ENCODE assay signal across 34 mouse cellular contexts in the genomic region with DNA sequence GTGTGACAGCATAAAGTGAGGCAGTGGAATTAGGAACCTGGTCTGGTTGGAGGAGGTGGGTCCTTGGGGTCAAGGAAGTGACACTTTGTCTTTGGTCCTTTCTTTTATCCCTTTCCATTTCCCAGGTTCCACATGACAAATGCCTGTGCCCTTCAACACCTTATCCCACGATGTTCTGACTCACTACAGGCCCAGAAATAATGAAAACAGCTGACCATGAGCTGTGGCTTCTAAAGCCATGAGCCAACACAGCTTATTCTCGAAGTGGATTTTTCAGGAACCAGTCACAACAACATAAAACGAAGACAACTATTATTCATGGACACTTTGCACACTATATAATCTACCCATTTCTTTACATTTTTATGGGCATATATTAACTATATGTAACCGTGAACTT. TPM values are rescaled to one million over a fixed set of nuclear protein-coding genes. Genes with fewer than 3 reads are reported as not detected.
"Had no signal": no experiment of that assay in that cellular context is flagged by ENCODE, and none has a peak within 500 bp of the region (broad histone marks: within the 10 kb centered on the region; RNA-seq: fewer than 3 reads in every experiment).

No protein-coding gene starts in this region.

- H3K27ac ChIP-seq: embryonic facial prominence, embryonic 10.5 days; embryonic facial prominence, embryonic 12.5 days; embryonic facial prominence, embryonic 13.5 days; embryonic facial prominence, embryonic 15.5 days; forebrain, embryonic 10.5 days; forebrain, embryonic 12.5 days; forebrain, embryonic 13.5 days; forebrain, embryonic 15.5 days; gastrocnemius, adult 2 months; heart, adult 2 months had no signal

- H3K4me3 ChIP-seq: embryonic facial prominence, embryonic 10.5 days; embryonic facial prominence, embryonic 12.5 days; embryonic facial prominence, embryonic 13.5 days; embryonic facial prominence, embryonic 15.5 days; erythroblast, embryonic 14.5 days; forebrain, embryonic 10.5 days; forebrain, embryonic 12.5 days; forebrain, embryonic 13.5 days; forebrain, embryonic 15.5 days; gastrocnemius, adult 2 months; heart, adult 2 months had no signal

- H3K4me1 ChIP-seq: embryonic facial prominence, embryonic 10.5 days; embryonic facial prominence, embryonic 12.5 days; embryonic facial prominence, embryonic 13.5 days; embryonic facial prominence, embryonic 15.5 days; forebrain, embryonic 10.5 days; forebrain, embryonic 12.5 days; forebrain, embryonic 15.5 days had no signal

- H3K27me3 ChIP-seq: embryonic facial prominence, embryonic 12.5 days; embryonic facial prominence, embryonic 13.5 days; embryonic facial prominence, embryonic 15.5 days; forebrain, embryonic 12.5 days; forebrain, embryonic 13.5 days; forebrain, embryonic 15.5 days had no signal

- H3K36me3 ChIP-seq: embryonic facial prominence, embryonic 10.5 days; embryonic facial prominence, embryonic 12.5 days; embryonic facial prominence, embryonic 13.5 days; embryonic facial prominence, embryonic 15.5 days; forebrain, embryonic 10.5 days; forebrain, embryonic 12.5 days; forebrain, embryonic 15.5 days had no signal

- DNase-seq: cerebellum, adult 8-10 months; cerebellum, adult 9-10 months; cerebellum, adult 9-11 months; cerebellum, postnatal 10 days; cerebellum, postnatal 14 days; cerebellum, postnatal 25 days; cerebellum, postnatal 36 days; embryo, embryonic 11 days; forebrain, postnatal 0 days; gastrocnemius, adult 2 months; gastrocnemius, postnatal 10 days; gastrocnemius, postnatal 14 days; gastrocnemius, postnatal 25 days; gastrocnemius, postnatal 36 days; heart, adult 18-20 months; heart, adult 2 months had no signal

- H3K9me3 ChIP-seq: embryonic facial prominence, embryonic 10.5 days; embryonic facial prominence, embryonic 12.5 days; embryonic facial prominence, embryonic 13.5 days; embryonic facial prominence, embryonic 15.5 days; forebrain, embryonic 10.5 days; forebrain, embryonic 12.5 days; forebrain, embryonic 13.5 days; forebrain, embryonic 15.5 days had no signal

RNA-seq across cellular contexts. Expression of a gene that starts 37.9 kb away (rescaled TPM):
- total RNA-seq: common myeloid progenitor, adult 5-6 weeks; gastrocnemius, adult 18-20 months; gastrocnemius, adult 2 months; gastrocnemius, postnatal 14 days; gastrocnemius, postnatal 25 days; gastrocnemius, postnatal 36 days; granulocyte monocyte progenitor cell, adult 5-6 weeks; heart, adult 18-20 months; heart, adult 2 months; heart, adult 8-10 months had no signal
- polyA plus RNA-seq: embryonic facial prominence, embryonic 11.5 days; embryonic facial prominence, embryonic 13.5 days; embryonic facial prominence, embryonic 14.5 days; embryonic facial prominence, embryonic 15.5 days; erythroblast, embryonic 14.5 days; forebrain, embryonic 10.5 days; forebrain, embryonic 11.5 days; forebrain, embryonic 12.5 days; forebrain, embryonic 14.5 days; forebrain, embryonic 15.5 days; forebrain, embryonic 16.5 days; forebrain, postnatal 0 days; heart, adult 2 months had no signal
